Mouse (Mus musculus) lung, adult 2 months (tissue): ENCODE measurements around the gene Tfap2c. TPM values are rescaled to one million over a fixed set of nuclear protein-coding genes. Genes with fewer than 3 reads are reported as not detected.

Experiments
- DNase-seq: peaks from one replicate; pipeline ENCODE4 v3.0.0; 2022
- H3K4me1 ChIP-seq: fragments of 200-500 bp; 2 replicates; pipeline ENCODE4 v1.6.1; 2011; ENCODE audit warnings: low read length; ENCODE audit not compliant: control insufficient read depth, insufficient read depth
- H3K4me3 ChIP-seq: fragments of 200-500 bp; replicated peaks from 2 replicates; pipeline ENCODE3; 2011; ENCODE audit warnings: low read depth, mild to moderate bottlenecking, control low read depth, low read length; ENCODE audit errors: extremely low read depth
- CTCF ChIP-seq: fragments of 200-500 bp; IDR thresholded peaks from 2 replicates; pipeline ENCODE4 v1.5.1; 2011; ENCODE audit warnings: mild to moderate bottlenecking, low read length, control low read depth; ENCODE audit not compliant: insufficient read depth
- POLR2A ChIP-seq: fragments of 200-500 bp; IDR thresholded peaks from 2 replicates; pipeline ENCODE4 v1.6.1; 2011; ENCODE audit warnings: low read depth, mild to moderate bottlenecking, control low read depth, low read length, borderline replicate concordance; ENCODE audit errors: extremely low read depth
- WGBS: fragments of 180-500 bp; shearing (Covaris S2); methylation state at CpG from one replicate; pipeline ENCODE4 v1.1.7; 2018; 5-methylcytosine and 5-hydroxymethylcytosine counted together
- polyA plus RNA-seq: library from polyadenylated mRNA; depleted of rRNA; stranded (reverse); fragments of >200 nt; gene quantifications from 2 replicates; pipeline ENCODE4 v1.2.3, GENCODE M21; 2012; rRNA removed

The Tfap2c gene
- polyA plus RNA-seq, 1 experiment, result 0.58 TPM

- WGBS, result 85% methylated on average over 3 of the region's 3 CpGs
- no peak for DNase-seq
These were observed 55.2 kb downstream of the Tfap2c start for GRCm38 (mm10) chr2:172604625-172605024.

GRCm38 (mm10) chr2:172605642-172606041 lies 56.2 kb downstream of the Tfap2c start:
- DNase-seq, result no peak
- 57% methylated on average over 7 of the region's 7 CpGs for WGBS

More at GRCm38 (mm10) chr2:172604625-172605024, 55.2 kb downstream of the Tfap2c start:
- H3K4me3 ChIP-seq, result no peak overlapping the region
- no peaks in the 10 kb centered on the region for H3K4me1 ChIP-seq
- no peak for TF ChIP-seq CTCF
- TF ChIP-seq POLR2A, result no peak

DNA sequence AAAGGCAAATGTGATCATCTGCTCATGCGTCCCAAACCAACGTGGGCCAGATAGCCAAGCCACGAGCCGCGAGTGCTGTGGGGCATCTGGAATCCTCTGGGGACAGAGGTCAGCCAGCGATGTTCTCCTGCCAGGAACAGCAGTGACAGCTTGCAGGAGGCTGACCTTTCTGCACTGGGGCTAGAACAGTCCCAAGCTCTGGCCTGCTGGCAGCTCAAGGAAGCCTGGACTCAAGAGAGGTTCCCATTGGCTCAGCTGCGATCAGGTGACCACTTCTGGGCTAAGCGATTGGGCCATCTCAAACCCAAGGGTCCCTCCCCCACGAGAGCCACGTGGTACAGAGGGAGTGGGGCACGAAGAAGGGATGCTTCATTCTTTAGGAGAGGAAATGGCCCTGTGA lies 58.3 kb downstream of the Tfap2c start:
- TF ChIP-seq POLR2A (no peak), CTCF (no peak)
- H3K4me1 ChIP-seq, result no peaks in the 10 kb centered on the region
- H3K4me3 ChIP-seq, result no peak overlapping the region
- DNase-seq, result no peak
- 64% methylated on average over 11 of the region's 11 CpGs for WGBS

More at GRCm38 (mm10) chr2:172605642-172606041, 56.2 kb downstream of the Tfap2c start:
- Histone ChIP-seq H3K4me3 (no peak overlapping the region), H3K4me1 (no peaks in the 10 kb centered on the region)
- no peak for TF ChIP-seq CTCF
- TF ChIP-seq POLR2A, result no peak

Other genes with a start within 250 kb of the Tfap2c start
- 21.3 and 25.4 TPM in 2 replicates for gene Fam210b, start 204.0 kb upstream of the Tfap2c start, polyA plus RNA-seq
- 1.0 and 2.0 TPM in 2 replicates for gene Aurka, start 179.1 kb upstream of the Tfap2c start, polyA plus RNA-seq
- 22.4 and 23.1 TPM in 2 replicates for gene Cstf1, start 178.9 kb upstream of the Tfap2c start, polyA plus RNA-seq
- gene Cass4, start 155.8 kb upstream of the Tfap2c start, polyA plus RNA-seq, result 3.4 and 7.6 TPM in 2 replicates
- gene Rtf2, start 109.0 kb upstream of the Tfap2c start, polyA plus RNA-seq, result 34.1 and 47.6 TPM in 2 replicates
- 0.06 TPM in 1 of 2 replicates, not detected in the other for gene Gcnt7, start 91.0 kb upstream of the Tfap2c start, polyA plus RNA-seq
- 0.25 and 0.26 TPM in 2 replicates for gene Fam209, start 77.1 kb upstream of the Tfap2c start, polyA plus RNA-seq